Mouse (Mus musculus): Measurements from ENCODE around the gene Gm26602.

- TF ChIP-seq CTCF (IDR thresholded peaks at IDR 0.05; ENCODE audit: borderline replicate concordance, insufficient read depth, low read depth, low read length) (peak; percentile 86), POLR2A (IDR thresholded peaks at IDR 0.05; ENCODE audit: borderline replicate concordance, insufficient read depth, low read length) (peak; percentile 33; the same call in 1 of the 2 replicates)
Observed at GRCm38 (mm10) chr10:79959847-79960601, 49.4 kb downstream of the Gm26602 start, which contains the start of gene Wdr18.

Data from cerebellum, adult 2 months (tissue).